In the genomic region with DNA sequence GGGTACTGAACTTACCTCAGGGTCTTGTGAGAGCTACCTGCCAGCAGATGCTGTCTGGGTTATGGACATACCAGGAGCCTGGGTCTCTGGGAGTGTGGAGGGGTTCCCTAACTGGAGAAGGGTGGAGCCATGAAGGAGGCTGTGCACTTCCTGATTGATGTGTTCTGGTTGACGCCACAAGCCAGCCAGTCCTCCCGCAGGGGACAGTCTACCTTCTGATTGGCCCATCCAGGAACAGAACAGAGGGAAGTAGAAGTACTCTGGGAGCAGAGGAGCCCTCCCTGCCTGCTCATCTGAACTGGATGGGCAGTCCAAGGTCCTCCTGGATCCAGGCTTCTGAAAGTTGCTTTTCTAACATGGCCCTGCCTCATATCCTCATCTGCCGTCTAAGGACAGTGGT, we compare ENCODE assay signal across 10 mouse cellular contexts. TPM values are rescaled to one million over a fixed set of nuclear protein-coding genes. Genes with fewer than 3 reads are reported as not detected.
DNase-seq lines count a peak whose midpoint lies in the region; TF ChIP-seq lines count a peak whose summit lies in the region.
"Had no signal": no experiment of that assay in that cellular context is flagged by ENCODE, and none has a peak within 500 bp of the region (broad histone marks: within the 10 kb centered on the region; RNA-seq: fewer than 3 reads in every experiment).

A gene (minus strand): TSS at position 147 of the 400 bp plus-strand sequence.

- H3K27me3 ChIP-seq in heart, adult 2 months (ENCODE audit: control insufficient read depth, insufficient read depth, low read length) = no peaks in the 10 kb centered on the region
- H3K27me3 ChIP-seq in megakaryocyte, embryonic 14.5 days (replicated peaks) = peaks cover 5% of the 10 kb centered on the region
- H3K27me3 ChIP-seq in midbrain, embryonic 10.5 days (ENCODE audit: low read depth, poor library complexity, severe bottlenecking) = no peaks in the 10 kb centered on the region
- H3K27me3 ChIP-seq: neural tube, embryonic 12.5 days had no signal

- TF ChIP-seq CTCF in heart, adult 2 months (IDR thresholded peaks at IDR 0.05) = no peak

- peaks cover 11% of the 10 kb centered on the region for H3K4me1 ChIP-seq in heart, adult 2 months (ENCODE audit: control insufficient read depth, insufficient read depth, low read length)
- peaks cover 72% of the 10 kb centered on the region for H3K4me1 ChIP-seq in megakaryocyte, embryonic 14.5 days
- H3K4me1 ChIP-seq in midbrain, embryonic 10.5 days = 0 out of 2 replicates have a peak, but pooled peaks cover 6% of the 10 kb centered on the region
- H3K4me1 ChIP-seq: neural tube, embryonic 12.5 days had no signal

- TF ChIP-seq EP300 in heart, adult 2 months (IDR thresholded peaks at IDR 0.05; ENCODE audit: insufficient read depth, low read depth, low read length) = no peak

- no peak within 1 kb of the TSS for H3K4me3 ChIP-seq in heart, adult 2 months
- peak within 1 kb of the TSS; percentile 89 for H3K4me3 ChIP-seq in megakaryocyte, embryonic 14.5 days (replicated peaks)
- H3K4me3 ChIP-seq in midbrain, embryonic 10.5 days = no peak within 1 kb of the TSS
- H3K4me3 ChIP-seq: heart, embryonic 10.5 days; neural tube, embryonic 12.5 days had no signal

- intact Hi-C loops in heart, adult 2 months (cut with DNase I) = no loop called here

- WGBS in heart, adult 2 months = 52% methylated on average over 3 of the region's 3 CpGs
- WGBS in large intestine, adult 2 months = 24% methylated on average over 3 of the region's 3 CpGs
- WGBS in midbrain, embryonic 10.5 days = 62% methylated on average over 3 of the region's 3 CpGs

- no peaks in the 10 kb centered on the region for H3K79me2 ChIP-seq in heart, adult 2 months (replicated peaks; ENCODE audit: control insufficient read depth, insufficient read depth, low read length)

- H3K9ac ChIP-seq in heart, adult 2 months (ENCODE audit: low read depth, low read length) = peak within 1 kb of the TSS; percentile 45; the same call in 1 of the 2 replicates
- H3K9ac ChIP-seq: neural tube, embryonic 12.5 days had no signal

- no peaks in the 10 kb centered on the region for H3K36me3 ChIP-seq in heart, adult 2 months (ENCODE audit: control insufficient read depth, insufficient read depth, low read length)
- H3K36me3 ChIP-seq in megakaryocyte, embryonic 14.5 days (replicated peaks; ENCODE audit: low read length) = peaks cover 72% of the 10 kb centered on the region
- peaks cover 37% of the 10 kb centered on the region for H3K36me3 ChIP-seq in midbrain, embryonic 10.5 days

- no peaks in the 10 kb centered on the region for H3K9me3 ChIP-seq in megakaryocyte, embryonic 14.5 days
- H3K9me3 ChIP-seq in midbrain, embryonic 10.5 days (replicated peaks) = no peaks in the 10 kb centered on the region
- H3K9me3 ChIP-seq: heart, embryonic 10.5 days; neural tube, embryonic 12.5 days had no signal

- peak within 1 kb of the TSS; percentile 77 for H3K27ac ChIP-seq in heart, adult 2 months
- H3K27ac ChIP-seq in midbrain, embryonic 10.5 days (replicated peaks) = no peak within 1 kb of the TSS
- H3K27ac ChIP-seq: heart, embryonic 10.5 days; neural tube, embryonic 12.5 days had no signal

- DNase-seq in heart, adult 2 months = peak; percentile 32 to 56
- DNase-seq in heart, adult 8-10 months (ENCODE audit: low spot score) = no peak
- peak; percentile 55 for DNase-seq in MEL-GATA-1-ER (ENCODE audit: extremely low read depth, low read depth)
- DNase-seq in large intestine, adult 2 months (ENCODE audit: low read depth, low spot score) = no peak
- no peak for DNase-seq in adrenal gland, adult 2 months
- DNase-seq in adipocyte (ENCODE audit: low spot score) = no peak
- DNase-seq in midbrain, embryonic 10.5 days (ENCODE audit: low spot score) = no peak

- no peak for TF ChIP-seq POLR2A in heart, adult 2 months (IDR thresholded peaks at IDR 0.05; ENCODE audit: insufficient read depth, low read depth, low read length)

RNA-seq across cellular contexts. Expression of the gene that starts here (rescaled TPM):
- 1 to 10 TPM; 1.0 to 1.2 TPM for total RNA-seq in heart, adult 2 months (2021)
- polyA plus RNA-seq in heart, adult 2 months (2012; rRNA removed) = 2.3 and 4.1 TPM in 2 replicates
- total RNA-seq in heart, adult 8-10 months (2022) = 1 to 10 TPM in 3 of 4 experiments, under 1 TPM in 1; 0.54 to 2.2 (median 1.7) TPM
- 13.3 and 41.9 TPM in 2 replicates for polyA plus RNA-seq in large intestine, adult 2 months (2012; rRNA removed)
- polyA plus RNA-seq in megakaryocyte, embryonic 14.5 days (2012; ENCODE audit: insufficient read depth, low replicate concordance) = 29.8 and 81.2 TPM in 2 replicates
- 1 to 10 TPM; 1.3 to 1.7 TPM for total RNA-seq in adrenal gland, adult 2 months (2021)
- polyA plus RNA-seq in adrenal gland, adult 2 months (2012; rRNA removed) = 4.9 and 5.0 TPM in 2 replicates
- 0.77 and 1.9 TPM in 2 replicates for polyA plus RNA-seq in midbrain, embryonic 10.5 days (2016; fragmentation: Nextera tagmentation; extraction: Ambion mirVana)

Comparison
In these comparisons a context has a peak if more than half of its experiments do, and no peak if none do; other contexts are left out.
1. DNase-seq: peak in heart, adult 2 months (2 of 2) and MEL-GATA-1-ER (single experiment); none in heart, adult 8-10 months (single experiment), large intestine, adult 2 months (single experiment), adrenal gland, adult 2 months (single experiment), adipocyte (single experiment) and midbrain, embryonic 10.5 days (single experiment).